Mouse (Mus musculus) heart, postnatal 0 days (tissue): ENCODE results near the gene Zbtb32. TPM values are rescaled to one million over a fixed set of nuclear protein-coding genes. Genes with fewer than 3 reads are reported as not detected.

ENCODE experiments used
- ATAC-seq: fragments of 200-750 bp; cut with Nextera tagmentation; 2 replicates; pipeline ENCODE4 v1.8.0; 2017; ENCODE audit warnings: low read depth, moderate number of reproducible peaks, moderate library complexity; ENCODE audit not compliant: insufficient read depth
- DNase-seq: peaks from one replicate; pipeline ENCODE4 v3.0.0-alpha.2; 2016; ENCODE audit warnings: low spot score
- H3K27ac ChIP-seq: fragments of 300-500 bp; sonication (generic); 2 replicates; pipeline ENCODE4 v1.5.1; 2014; ENCODE audit warnings: low read depth, mild to moderate bottlenecking
- H3K27me3 ChIP-seq: fragments of 300-500 bp; sonication (generic); 2 replicates; pipeline ENCODE4 v1.6.1; 2014; ENCODE audit warnings: low read length, mixed read lengths; ENCODE audit not compliant: control insufficient read depth, insufficient read depth
- H3K36me3 ChIP-seq: fragments of 300-500 bp; sonication (generic); replicated peaks from 2 replicates; pipeline ENCODE4 v1.6.1; 2014; ENCODE audit warnings: low read length, mixed read lengths; ENCODE audit not compliant: control insufficient read depth, insufficient read depth
- H3K4me1 ChIP-seq: fragments of 300-500 bp; sonication (generic); 2 replicates; pipeline ENCODE4 v1.6.1; 2014; ENCODE audit warnings: antibody characterized with exemption; ENCODE audit not compliant: control insufficient read depth, insufficient read depth
- H3K4me2 ChIP-seq: fragments of 300-500 bp; sonication (generic); 2 replicates; pipeline ENCODE4 v1.6.1; 2014; ENCODE audit warnings: low read depth, mild to moderate bottlenecking, low read length, moderate library complexity
- H3K4me3 ChIP-seq: fragments of 300-500 bp; sonication (generic); 2 replicates; pipeline ENCODE4 v1.5.1; 2014; ENCODE audit warnings: low read depth, low read length
- H3K9ac ChIP-seq: fragments of 300-500 bp; sonication (generic); replicated peaks from 2 replicates; pipeline ENCODE4 v1.6.1; 2014; ENCODE audit warnings: low read depth, low read length, mixed read lengths
- H3K9me3 ChIP-seq: fragments of 300-500 bp; sonication (generic); replicated peaks from 2 replicates; pipeline ENCODE4 v1.6.1; 2016; ENCODE audit warnings: low read length; ENCODE audit not compliant: control insufficient read depth
- CTCF ChIP-seq: IDR thresholded peaks from 2 replicates; pipeline ENCODE4 v1.5.1; 2016; ENCODE audit warnings: antibody characterized with exemption, control low read depth, low read depth
- EP300 ChIP-seq: IDR thresholded peaks from 2 replicates; pipeline ENCODE4 v1.6.1; 2016; ENCODE audit warnings: antibody characterized with exemption, low read depth
- WGBS: fragments of 180-500 bp; shearing (Covaris S2); extraction: QIAGEN DNeasy Blood & Tissue Kit; methylation state at CpG from one replicate; pipeline ENCODE4 v1.1.7; 2014; 5-methylcytosine and 5-hydroxymethylcytosine counted together
- polyA plus RNA-seq: library from polyadenylated mRNA; unstranded; fragments of >200 nt; fragmentation: Nextera tagmentation; extraction: Ambion mirVana; gene quantifications from 2 replicates; pipeline ENCODE4 v1.2.1, GENCODE M21; 2015
- total RNA-seq: library from RNA; depleted of rRNA; stranded (reverse); fragments of >200 nt; gene quantifications from 2 replicates; pipeline ENCODE4 v1.2.3, GENCODE M21; 2014; ENCODE audit warnings: low replicate concordance

Gene Zbtb32
- total and polyA plus RNA-seq, 2 experiments from 2014 or later: 0.11 TPM; not detected in 1

GRCm38 (mm10) chr7:30593579-30594509 is 4.9 kb downstream of the Zbtb32 start:
- Histone ChIP-seq H3K27me3 (0 out of 2 replicates have a peak, but pooled peaks cover 2% of the 10 kb centered on the region), H3K4me2 (no peak overlapping the region), H3K9me3 (no peaks in the 10 kb centered on the region), H3K27ac (no peak overlapping the region), H3K4me1 (0 out of 2 replicates have a peak, but pooled peaks cover 4% of the 10 kb centered on the region), H3K9ac (no peak overlapping the region), H3K4me3 (no peak overlapping the region), H3K36me3 (no peaks in the 10 kb centered on the region)
- no peak for DNase-seq
- WGBS: 66% methylated on average over 10 of the region's 10 CpGs
- TF ChIP-seq EP300 (no peak), CTCF (no peak)
- no peak for ATAC-seq

- Histone ChIP-seq H3K36me3 (no peaks in the 10 kb centered on the region), H3K9me3 (no peaks in the 10 kb centered on the region), H3K27ac (no peak overlapping the region), H3K9ac (no peak overlapping the region), H3K4me1 (0 out of 2 replicates have a peak, but pooled peaks cover 4% of the 10 kb centered on the region), H3K4me3 (no peak overlapping the region), H3K27me3 (0 out of 2 replicates have a peak, but pooled peaks cover 2% of the 10 kb centered on the region), H3K4me2 (no peak overlapping the region)
- ATAC-seq (no peak), DNase-seq (no peak)
- TF ChIP-seq CTCF: no peak
- no peak for TF ChIP-seq EP300
- WGBS: 36% methylated on average over 5 of the region's 5 CpGs
Measured at GRCm38 (mm10) chr7:30592772-30593423, 5.8 kb downstream of the Zbtb32 start.

- H3K36me3 ChIP-seq: no peaks in the 10 kb centered on the region
- WGBS: 55% methylated on average over 4 of the region's 4 CpGs
- no peak overlapping the region for H3K4me3 ChIP-seq
- no peak overlapping the region for H3K27ac ChIP-seq
- TF ChIP-seq CTCF (no peak), EP300 (no peak)
- DNase-seq: no peak
- H3K9me3 ChIP-seq: no peaks in the 10 kb centered on the region
- no peak for ATAC-seq
- 0 out of 2 replicates have a peak, but pooled peaks cover 2% of the 10 kb centered on the region for H3K27me3 ChIP-seq
- no peak overlapping the region for H3K4me2 ChIP-seq
- H3K4me1 ChIP-seq: peaks cover 14% of the 10 kb centered on the region
- H3K9ac ChIP-seq: no peak overlapping the region
Measured at GRCm38 (mm10) chr7:30591605-30591951, 7.1 kb downstream of the Zbtb32 start.

GRCm38 (mm10) chr7:30590927-30591604 is 7.6 kb downstream of the Zbtb32 start:
- Histone ChIP-seq H3K36me3 (0 out of 2 replicates have a peak, but pooled peaks cover under 1% of the 10 kb centered on the region), H3K9ac (no peak overlapping the region), H3K4me3 (no peak overlapping the region), H3K27me3 (0 out of 2 replicates have a peak, but pooled peaks cover 2% of the 10 kb centered on the region), H3K27ac (no peak overlapping the region), H3K4me2 (no peak overlapping the region), H3K4me1 (peaks cover 14% of the 10 kb centered on the region), H3K9me3 (no peaks in the 10 kb centered on the region)
- 78% methylated on average over 9 of the region's 9 CpGs for WGBS
- TF ChIP-seq EP300 (no peak), CTCF (no peak)
- DNase-seq (no peak), ATAC-seq (no peak)
